Mouse (Mus musculus): ENCODE results near the gene Olfr483. TPM values are rescaled to one million over a fixed set of nuclear protein-coding genes. Genes with fewer than 3 reads are reported as not detected.

Olfr483 gene
- total and polyA plus RNA-seq, 3 experiments = not detected

DNA sequence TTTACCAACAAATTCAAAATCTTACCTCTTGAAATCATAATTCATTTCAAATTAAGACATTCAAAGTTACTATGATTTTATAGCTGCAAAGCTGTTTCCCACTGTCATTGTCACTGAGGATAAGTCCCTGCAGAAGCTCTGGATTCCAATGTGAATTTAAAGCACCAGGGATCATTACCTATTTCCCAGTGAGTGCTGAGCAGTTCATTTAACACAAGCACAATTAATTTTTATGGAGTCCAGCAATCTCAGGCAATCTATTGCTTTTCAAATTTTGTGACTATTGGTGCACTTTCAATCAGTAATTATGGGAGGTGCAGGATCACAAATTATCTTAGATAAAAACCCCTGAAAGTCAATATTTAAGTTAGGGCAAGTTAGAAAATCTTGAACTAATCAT is 26.7 kb downstream of the Olfr483 start, which contains the start of gene Olfr484:
Olfr484 (minus strand) TSS at position 101 of the 400 bp plus-strand sequence.
- Histone ChIP-seq H3K27me3 (ENCODE audit: control insufficient read depth in 1 of 2, insufficient read depth in 2 of 2, low read length in 2 of 2) (no peaks in the 10 kb centered on the region), H3K9ac (ENCODE audit: control insufficient read depth, low read depth, low read length, poor library complexity, severe bottlenecking) (no peak within 1 kb of the TSS), H3K9me3 (replicated peaks; ENCODE audit: insufficient read depth, low read length) (no peaks in the 10 kb centered on the region), H3K4me1 (ENCODE audit: control insufficient read depth in 1 of 2, insufficient read depth in 2 of 2, low read length in 2 of 2) (no peaks in the 10 kb centered on the region), H3K4me3 (ENCODE audit: control insufficient read depth in 1 of 2, insufficient read depth in 1 of 2, low read depth in 2 of 2, low read length in 2 of 2) (no peak within 1 kb of the TSS), H3K36me3 (ENCODE audit: control insufficient read depth in 1 of 2, insufficient read depth in 2 of 2, low read length in 2 of 2) (no peaks in the 10 kb centered on the region), H3K27ac (ENCODE audit: control insufficient read depth, low read depth, low read length) (no peak within 1 kb of the TSS), H3K79me2 (ENCODE audit: control insufficient read depth, insufficient read depth, low read length, poor library complexity) (no peaks in the 10 kb centered on the region)
- no peak for DNase-seq (ENCODE audit: low read depth, low spot score)
- TF ChIP-seq MYB (IDR thresholded peaks at IDR 0.05; ENCODE audit: low read depth, low read length) (no peak), MXI1 (IDR thresholded peaks at IDR 0.05; ENCODE audit: low read depth, low read length) (no peak), SIN3A (IDR thresholded peaks at IDR 0.05; ENCODE audit: low read length) (no peak), MAFK (IDR thresholded peaks at IDR 0.05; ENCODE audit: borderline replicate concordance, low read depth, low read length) (no peak), POLR2A (IDR thresholded peaks at IDR 0.05; ENCODE audit: control insufficient read depth in 1 of 2, insufficient read depth in 1 of 2, low read depth in 1 of 2, low read length in 2 of 2, poor library complexity in 1 of 2) (no peak), USF2 (IDR thresholded peaks at IDR 0.05; ENCODE audit: borderline replicate concordance in 1 of 2, insufficient read depth in 1 of 2, low read depth in 1 of 2, low read length in 2 of 2) (no peak), RAD21 (IDR thresholded peaks at IDR 0.05; ENCODE audit: low read depth, low read length) (no peak), TAL1 (IDR thresholded peaks at IDR 0.05; ENCODE audit: low read length) (no peak), RCOR1 (IDR thresholded peaks at IDR 0.05; ENCODE audit: low read depth, low read length) (no peak), POLR2AphosphoS5 (IDR thresholded peaks at IDR 0.05; ENCODE audit: borderline replicate concordance, low read depth, low read length) (no peak), GABPA (IDR thresholded peaks at IDR 0.05; ENCODE audit: low read depth, low read length) (no peak), NELFE (IDR thresholded peaks at IDR 0.05; ENCODE audit: low read depth, low read length) (no peak), MAX (IDR thresholded peaks at IDR 0.05; ENCODE audit: low read length) (no peak), ZC3H11A (IDR thresholded peaks at IDR 0.05; ENCODE audit: low read depth, low read length) (no peak), ZMIZ1 (IDR thresholded peaks at IDR 0.05; ENCODE audit: low read depth, low read length) (no peak), MAZ (IDR thresholded peaks at IDR 0.05; ENCODE audit: low read depth, low read length) (no peak), UBTF (IDR thresholded peaks at IDR 0.05; ENCODE audit: borderline replicate concordance, insufficient read depth, low read depth, low read length) (no peak), CHD1 (IDR thresholded peaks at IDR 0.05; ENCODE audit: low read depth, low read length) (no peak), POLR2AphosphoS2 (IDR thresholded peaks at IDR 0.05; ENCODE audit: low read length) (no peak), ZNF384 (IDR thresholded peaks at IDR 0.05; ENCODE audit: low read depth, low read length) (no peak)

Other genes starting within 250 kb of the Olfr483 start
- not detected in 2 replicates for gene Olfr472, start 202.9 kb upstream of the Olfr483 start, total RNA-seq (2012; rRNA removed)
- gene Olfr472, start 202.9 kb upstream of the Olfr483 start, polyA plus RNA-seq (2012; ENCODE audit: insufficient read depth in 1 of 2, insufficient read length in 2 of 2, low read depth in 1 of 2, low replicate concordance in 2 of 2, missing spikeins in 1 of 2) = under 1 TPM in 1 of 2 experiments, not detected in 1; 0.01 TPM
- not detected in 2 replicates for gene Olfr473, start 170.4 kb upstream of the Olfr483 start, total RNA-seq (2012; rRNA removed)
- not detected for gene Olfr473, start 170.4 kb upstream of the Olfr483 start, polyA plus RNA-seq (2012; ENCODE audit: insufficient read depth in 1 of 2, insufficient read length in 2 of 2, low read depth in 1 of 2, low replicate concordance in 2 of 2, missing spikeins in 1 of 2)
- not detected in 2 replicates for gene Olfr474, start 146.2 kb upstream of the Olfr483 start, total RNA-seq (2012; rRNA removed)
- not detected for gene Olfr474, start 146.2 kb upstream of the Olfr483 start, polyA plus RNA-seq (2012; ENCODE audit: insufficient read depth in 1 of 2, insufficient read length in 2 of 2, low read depth in 1 of 2, low replicate concordance in 2 of 2, missing spikeins in 1 of 2)
- gene Olfr476, start 136.0 kb upstream of the Olfr483 start, total RNA-seq (2012; rRNA removed) = not detected in 2 replicates
- gene Olfr476, start 136.0 kb upstream of the Olfr483 start, polyA plus RNA-seq (2012; ENCODE audit: insufficient read depth in 1 of 2, insufficient read length in 2 of 2, low read depth in 1 of 2, low replicate concordance in 2 of 2, missing spikeins in 1 of 2) = not detected
- gene Olfr477, start 114.2 kb upstream of the Olfr483 start, total RNA-seq (2012; rRNA removed) = not detected in 2 replicates
- not detected for gene Olfr477, start 114.2 kb upstream of the Olfr483 start, polyA plus RNA-seq (2012; ENCODE audit: insufficient read depth in 1 of 2, insufficient read length in 2 of 2, low read depth in 1 of 2, low replicate concordance in 2 of 2, missing spikeins in 1 of 2)
- gene Olfr478, start 66.9 kb upstream of the Olfr483 start, total RNA-seq (2012; rRNA removed) = not detected in 2 replicates
- not detected for gene Olfr478, start 66.9 kb upstream of the Olfr483 start, polyA plus RNA-seq (2012; ENCODE audit: insufficient read depth in 1 of 2, insufficient read length in 2 of 2, low read depth in 1 of 2, low replicate concordance in 2 of 2, missing spikeins in 1 of 2)
- gene Olfr479, start 50.2 kb upstream of the Olfr483 start, total RNA-seq (2012; rRNA removed) = not detected in 2 replicates
- not detected for gene Olfr479, start 50.2 kb upstream of the Olfr483 start, polyA plus RNA-seq (2012; ENCODE audit: insufficient read depth in 1 of 2, insufficient read length in 2 of 2, low read depth in 1 of 2, low replicate concordance in 2 of 2, missing spikeins in 1 of 2)
- gene Olfr480, start 33.5 kb upstream of the Olfr483 start, total RNA-seq (2012; rRNA removed) = not detected in 2 replicates
- not detected for gene Olfr480, start 33.5 kb upstream of the Olfr483 start, polyA plus RNA-seq (2012; ENCODE audit: insufficient read depth in 1 of 2, insufficient read length in 2 of 2, low read depth in 1 of 2, low replicate concordance in 2 of 2, missing spikeins in 1 of 2)
- gene Olfr481, start 21.0 kb upstream of the Olfr483 start, total RNA-seq (2012; rRNA removed) = not detected in 2 replicates
- gene Olfr481, start 21.0 kb upstream of the Olfr483 start, polyA plus RNA-seq (2012; ENCODE audit: insufficient read depth in 1 of 2, insufficient read length in 2 of 2, low read depth in 1 of 2, low replicate concordance in 2 of 2, missing spikeins in 1 of 2) = not detected
- not detected in 2 replicates for gene Olfr482, start 3.3 kb upstream of the Olfr483 start, total RNA-seq (2012; rRNA removed)
- not detected for gene Olfr482, start 3.3 kb upstream of the Olfr483 start, polyA plus RNA-seq (2012; ENCODE audit: insufficient read depth in 1 of 2, insufficient read length in 2 of 2, low read depth in 1 of 2, low replicate concordance in 2 of 2, missing spikeins in 1 of 2)
- not detected in 2 replicates for gene Olfr484, start 26.6 kb downstream of the Olfr483 start, total RNA-seq (2012; rRNA removed)
- not detected for gene Olfr484, start 26.6 kb downstream of the Olfr483 start, polyA plus RNA-seq (2012; ENCODE audit: insufficient read depth in 1 of 2, insufficient read length in 2 of 2, low read depth in 1 of 2, low replicate concordance in 2 of 2, missing spikeins in 1 of 2)
- gene Olfr485, start 59.0 kb downstream of the Olfr483 start, total RNA-seq (2012; rRNA removed) = not detected in 2 replicates
- not detected for gene Olfr485, start 59.0 kb downstream of the Olfr483 start, polyA plus RNA-seq (2012; ENCODE audit: insufficient read depth in 1 of 2, insufficient read length in 2 of 2, low read depth in 1 of 2, low replicate concordance in 2 of 2, missing spikeins in 1 of 2)
- not detected in 2 replicates for gene Olfr486, start 71.9 kb downstream of the Olfr483 start, total RNA-seq (2012; rRNA removed)
- gene Olfr486, start 71.9 kb downstream of the Olfr483 start, polyA plus RNA-seq (2012; ENCODE audit: insufficient read depth in 1 of 2, insufficient read length in 2 of 2, low read depth in 1 of 2, low replicate concordance in 2 of 2, missing spikeins in 1 of 2) = not detected
- not detected in 2 replicates for gene Olfr487, start 113.8 kb downstream of the Olfr483 start, total RNA-seq (2012; rRNA removed)
- not detected for gene Olfr487, start 113.8 kb downstream of the Olfr483 start, polyA plus RNA-seq (2012; ENCODE audit: insufficient read depth in 1 of 2, insufficient read length in 2 of 2, low read depth in 1 of 2, low replicate concordance in 2 of 2, missing spikeins in 1 of 2)
- gene Olfr488, start 157.5 kb downstream of the Olfr483 start, total RNA-seq (2012; rRNA removed) = not detected in 2 replicates
- not detected for gene Olfr488, start 157.5 kb downstream of the Olfr483 start, polyA plus RNA-seq (2012; ENCODE audit: insufficient read depth in 1 of 2, insufficient read length in 2 of 2, low read depth in 1 of 2, low replicate concordance in 2 of 2, missing spikeins in 1 of 2)
- not detected in 2 replicates for gene Olfr490, start 188.1 kb downstream of the Olfr483 start, total RNA-seq (2012; rRNA removed)
- not detected for gene Olfr490, start 188.1 kb downstream of the Olfr483 start, polyA plus RNA-seq (2012; ENCODE audit: insufficient read depth in 1 of 2, insufficient read length in 2 of 2, low read depth in 1 of 2, low replicate concordance in 2 of 2, missing spikeins in 1 of 2)
- gene Olfr491, start 212.6 kb downstream of the Olfr483 start, total RNA-seq (2012; rRNA removed) = not detected in 2 replicates
- not detected for gene Olfr491, start 212.6 kb downstream of the Olfr483 start, polyA plus RNA-seq (2012; ENCODE audit: insufficient read depth in 1 of 2, insufficient read length in 2 of 2, low read depth in 1 of 2, low replicate concordance in 2 of 2, missing spikeins in 1 of 2)
- gene Olfr492, start 222.8 kb downstream of the Olfr483 start, total RNA-seq (2012; rRNA removed) = not detected in 2 replicates
- not detected for gene Olfr492, start 222.8 kb downstream of the Olfr483 start, polyA plus RNA-seq (2012; ENCODE audit: insufficient read depth in 1 of 2, insufficient read length in 2 of 2, low read depth in 1 of 2, low replicate concordance in 2 of 2, missing spikeins in 1 of 2)
- gene Olfr493, start 246.1 kb downstream of the Olfr483 start, total RNA-seq (2012; rRNA removed) = not detected in 2 replicates
- not detected for gene Olfr493, start 246.1 kb downstream of the Olfr483 start, polyA plus RNA-seq (2012; ENCODE audit: insufficient read depth in 1 of 2, insufficient read length in 2 of 2, low read depth in 1 of 2, low replicate concordance in 2 of 2, missing spikeins in 1 of 2)